Mouse (Mus musculus) kidney, adult 2 months (tissue): Measurements from ENCODE around the gene Prps1l1.

ENCODE experiments used
- CTCF ChIP-seq: fragments of 200-500 bp; conservative IDR thresholded peaks from 2 replicates; pipeline ENCODE4 v1.5.1; 2011; ENCODE audit warnings: low read depth, mild to moderate bottlenecking, control low read depth, low read length, moderate library complexity, mixed read lengths; ENCODE audit not compliant: insufficient read depth, insufficient read length
- POLR2A ChIP-seq: fragments of 200-500 bp; IDR thresholded peaks from one replicate; pipeline ENCODE4 v1.6.1; 2011; ENCODE audit warnings: low read depth, low read length, control low read depth

DNA sequence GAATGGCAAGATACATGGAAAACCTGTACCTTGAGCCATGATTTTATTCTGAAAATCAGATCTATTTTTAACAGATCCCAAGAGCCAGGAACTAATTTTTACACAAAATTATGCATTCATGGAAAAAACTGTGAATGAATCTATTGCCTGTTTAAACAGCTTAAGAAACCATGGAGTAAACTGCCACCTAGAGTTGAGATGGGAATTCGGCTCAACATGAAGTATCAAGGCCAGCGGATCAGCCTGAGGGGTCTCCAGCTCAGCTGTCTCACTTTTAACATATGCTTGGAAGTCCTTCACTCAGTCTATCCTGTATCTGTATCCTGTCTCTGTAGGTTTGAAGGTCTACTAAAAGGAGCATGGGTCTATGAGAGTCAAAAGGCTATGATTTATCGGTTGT is 31.5 kb downstream of the Prps1l1 start:
- TF ChIP-seq POLR2A (no peak), CTCF (peak; percentile 38)
